Mouse (Mus musculus) C2C12 (cell line): Measurements from ENCODE around the gene Tcp10a.
"Not testable (repeated sequence)": the region's sequence is repeated elsewhere in the genome, so short reads cannot be mapped to it uniquely, and the experiment has no call there.

Experiments used
- CEBPB ChIP-seq: IDR thresholded peaks from one replicate; pipeline ENCODE4 v1.6.1; 2011; ENCODE audit warnings: low read depth, mild to moderate bottlenecking, control low read depth, moderate library complexity
- CTCF ChIP-seq: IDR thresholded peaks from one replicate; pipeline ENCODE4 v1.5.1; 2011; ENCODE audit not compliant: control insufficient read depth, insufficient read depth, insufficient read length
- USF1 ChIP-seq: IDR thresholded peaks from one replicate; pipeline ENCODE4 v1.6.1; 2011; ENCODE audit warnings: low read depth, mild to moderate bottlenecking, control low read depth, moderate library complexity

- TF ChIP-seq USF1, CTCF, CEBPB: not testable (repeated sequence)
Measured at GRCm38 (mm10) chr17:7366676-7367374, 42.4 kb downstream of the Tcp10a start.
